Mouse (Mus musculus) cerebellum, adult 2 months (tissue): ENCODE measurements around the gene Cacna1h.

Experiments
- CTCF ChIP-seq: fragments of 200-500 bp; IDR thresholded peaks from 2 replicates; pipeline ENCODE4 v1.5.1; 2011; ENCODE audit warnings: low read depth, mild to moderate bottlenecking, control low read depth, low read length, moderate library complexity, borderline replicate concordance; ENCODE audit not compliant: insufficient read depth
- POLR2A ChIP-seq: fragments of 200-500 bp; IDR thresholded peaks from 2 replicates; pipeline ENCODE4 v1.6.1; 2011; ENCODE audit warnings: low read length, control low read depth, borderline replicate concordance; ENCODE audit not compliant: insufficient read depth

- no peak for TF ChIP-seq CTCF
- TF ChIP-seq POLR2A: no peak
Measured at GRCm38 (mm10) chr17:25414209-25414608, 19.4 kb downstream of the Cacna1h start.
